Mouse (Mus musculus) liver, embryonic 13.5 days (tissue): ENCODE measurements around the gene Arl4a. TPM values are rescaled to one million over a fixed set of nuclear protein-coding genes. Genes with fewer than 3 reads are reported as not detected.

Experiments
- ATAC-seq: fragments of 200-750 bp; cut with Nextera tagmentation; 2 replicates; pipeline ENCODE4 v1.8.0; 2017; ENCODE audit warnings: low read depth, mild to moderate bottlenecking, moderate number of reproducible peaks, moderate library complexity
- DNase-seq: peaks from one replicate; pipeline ENCODE4 v3.0.0; 2022
- H3K27ac ChIP-seq: fragments of 300-500 bp; sonication (generic); 2 replicates; pipeline ENCODE4 v1.5.1; 2015; ENCODE audit warnings: moderate library complexity, mild to moderate bottlenecking, inconsistent platforms
- H3K27me3 ChIP-seq: fragments of 300-500 bp; sonication (generic); 2 replicates; pipeline ENCODE4 v1.6.1; 2015; ENCODE audit warnings: mild to moderate bottlenecking, inconsistent platforms
- H3K36me3 ChIP-seq: fragments of 300-500 bp; sonication (generic); 2 replicates; pipeline ENCODE4 v1.6.1; 2015; ENCODE audit warnings: mild to moderate bottlenecking, inconsistent platforms
- H3K4me1 ChIP-seq: fragments of 300-500 bp; sonication (generic); replicated peaks from 2 replicates; pipeline ENCODE4 v1.6.1; 2015; ENCODE audit warnings: inconsistent platforms
- H3K4me2 ChIP-seq: fragments of 300-500 bp; sonication (generic); 2 replicates; pipeline ENCODE4 v1.6.1; 2015; ENCODE audit warnings: inconsistent platforms, mild to moderate bottlenecking, moderate library complexity
- H3K4me3 ChIP-seq: fragments of 300-500 bp; sonication (generic); replicated peaks from 2 replicates; pipeline ENCODE4 v1.5.1; 2015; ENCODE audit warnings: mild to moderate bottlenecking, inconsistent platforms
- H3K9ac ChIP-seq: fragments of 300-500 bp; sonication (generic); 2 replicates; pipeline ENCODE4 v1.6.1; 2015; ENCODE audit warnings: mild to moderate bottlenecking, inconsistent platforms
- H3K9me3 ChIP-seq: fragments of 300-500 bp; sonication (generic); replicated peaks from 2 replicates; pipeline ENCODE4 v1.6.1; 2016; ENCODE audit warnings: inconsistent platforms
- whole genome bisulfite sequencing: fragments of 180-500 bp; shearing (Covaris S2); methylation state at CpG from one replicate; pipeline ENCODE4 v1.1.7; 2015; ENCODE audit not compliant: insufficient replicate concordance; 5-methylcytosine and 5-hydroxymethylcytosine counted together
- polyA plus RNA-seq: library from polyadenylated mRNA; unstranded; fragments of >200 nt; fragmentation: Nextera tagmentation; extraction: Ambion mirVana; gene quantifications from 2 replicates; pipeline ENCODE4 v1.2.1, GENCODE M21; 2015

Arl4a gene
- polyA plus RNA-seq, 1 experiment from 2014 or later: 90.0 TPM

- Histone ChIP-seq H3K27ac (no peak overlapping the region), H3K9ac (no peak overlapping the region), H3K36me3 (no peaks in the 10 kb centered on the region), H3K4me1 (no peaks in the 10 kb centered on the region), H3K4me2 (no peak overlapping the region), H3K9me3 (no peaks in the 10 kb centered on the region), H3K27me3 (no peaks in the 10 kb centered on the region), H3K4me3 (no peak overlapping the region)
- ATAC-seq (no peak), DNase-seq (no peak)
- 62% methylated on average over 1 of the region's 1 CpGs for WGBS
Observed at GRCm38 (mm10) chr12:39979792-39980191, 58.0 kb downstream of the Arl4a start.

GRCm38 (mm10) chr12:39979066-39979465, 58.8 kb downstream of the Arl4a start:
- H3K9ac ChIP-seq: no peak overlapping the region
- H3K27ac ChIP-seq: no peak overlapping the region
- ATAC-seq: no peak
- no peaks in the 10 kb centered on the region for H3K36me3 ChIP-seq
- H3K4me2 ChIP-seq: no peak overlapping the region
- no peaks in the 10 kb centered on the region for H3K27me3 ChIP-seq
- H3K9me3 ChIP-seq: no peaks in the 10 kb centered on the region
- no peak overlapping the region for H3K4me3 ChIP-seq
- no peak for DNase-seq
- 75% methylated on average over 5 of the region's 5 CpGs for WGBS
- H3K4me1 ChIP-seq: no peaks in the 10 kb centered on the region

- ATAC-seq (peak; percentile 39; the same call in 1 of the 2 replicates), DNase-seq (no peak)
- 67% methylated on average over 8 of the region's 8 CpGs for WGBS
- Histone ChIP-seq H3K9me3 (no peaks in the 10 kb centered on the region), H3K27me3 (no peaks in the 10 kb centered on the region), H3K4me1 (no peaks in the 10 kb centered on the region), H3K4me3 (no peak overlapping the region), H3K27ac (no peak overlapping the region), H3K9ac (no peak overlapping the region), H3K4me2 (no peak overlapping the region), H3K36me3 (no peaks in the 10 kb centered on the region)
Observed at GRCm38 (mm10) chr12:39977996-39978590, 59.7 kb downstream of the Arl4a start.

GRCm38 (mm10) chr12:39976426-39976825, 61.4 kb downstream of the Arl4a start:
- no peak overlapping the region for H3K4me2 ChIP-seq
- H3K27me3 ChIP-seq: no peaks in the 10 kb centered on the region
- 76% methylated on average over 2 of the region's 2 CpGs for WGBS

GRCm38 (mm10) chr12:39975829-39976340, 61.9 kb downstream of the Arl4a start:
- DNase-seq: no peak
- no peak overlapping the region for H3K4me2 ChIP-seq
- no peak overlapping the region for H3K4me3 ChIP-seq
- no peaks in the 10 kb centered on the region for H3K4me1 ChIP-seq
- no peak for ATAC-seq
- 50% methylated on average over 9 of the region's 9 CpGs for WGBS
- H3K27ac ChIP-seq: no peak overlapping the region
- H3K27me3 ChIP-seq: no peaks in the 10 kb centered on the region
- no peak overlapping the region for H3K9ac ChIP-seq
- no peaks in the 10 kb centered on the region for H3K36me3 ChIP-seq
- no peaks in the 10 kb centered on the region for H3K9me3 ChIP-seq

More at GRCm38 (mm10) chr12:39976426-39976825, 61.4 kb downstream of the Arl4a start:
- no peak for ATAC-seq
- Histone ChIP-seq H3K4me3 (no peak overlapping the region), H3K9me3 (no peaks in the 10 kb centered on the region), H3K27ac (no peak overlapping the region), H3K4me1 (no peaks in the 10 kb centered on the region), H3K36me3 (no peaks in the 10 kb centered on the region), H3K9ac (no peak overlapping the region)
- no peak for DNase-seq

- Histone ChIP-seq H3K9ac (no peak overlapping the region), H3K27ac (no peak overlapping the region), H3K4me2 (no peak overlapping the region), H3K4me1 (no peaks in the 10 kb centered on the region), H3K4me3 (no peak overlapping the region), H3K9me3 (no peaks in the 10 kb centered on the region), H3K36me3 (no peaks in the 10 kb centered on the region), H3K27me3 (no peaks in the 10 kb centered on the region)
- DNase-seq (no peak), ATAC-seq (no peak)
- WGBS: 62% methylated on average over 4 of the region's 4 CpGs
Observed at GRCm38 (mm10) chr12:39974977-39975583, 62.7 kb downstream of the Arl4a start.

GRCm38 (mm10) chr12:39974273-39974672, 63.6 kb downstream of the Arl4a start:
- Histone ChIP-seq H3K4me1 (no peaks in the 10 kb centered on the region), H3K4me2 (no peak overlapping the region), H3K27me3 (no peaks in the 10 kb centered on the region), H3K27ac (no peak overlapping the region), H3K4me3 (no peak overlapping the region), H3K9me3 (no peaks in the 10 kb centered on the region), H3K9ac (no peak overlapping the region), H3K36me3 (no peaks in the 10 kb centered on the region)
- ATAC-seq (no peak), DNase-seq (no peak)
- WGBS: 74% methylated on average over 1 of the region's 1 CpGs

GRCm38 (mm10) chr12:39969500-39969899, 68.3 kb downstream of the Arl4a start:
- Histone ChIP-seq H3K27me3 (no peaks in the 10 kb centered on the region), H3K27ac (no peak overlapping the region), H3K9ac (no peak overlapping the region), H3K36me3 (no peaks in the 10 kb centered on the region), H3K4me2 (no peak overlapping the region), H3K4me1 (no peaks in the 10 kb centered on the region), H3K4me3 (no peak overlapping the region), H3K9me3 (no peaks in the 10 kb centered on the region)
- no peak for ATAC-seq
- DNase-seq: no peak

GRCm38 (mm10) chr12:39968109-39968508, 69.7 kb downstream of the Arl4a start:
- WGBS: 66% methylated on average over 3 of the region's 3 CpGs
- ATAC-seq: no peak
- Histone ChIP-seq H3K4me2 (no peak overlapping the region), H3K27ac (no peak overlapping the region), H3K9me3 (no peaks in the 10 kb centered on the region), H3K36me3 (no peaks in the 10 kb centered on the region), H3K4me1 (no peaks in the 10 kb centered on the region), H3K9ac (no peak overlapping the region), H3K27me3 (no peaks in the 10 kb centered on the region), H3K4me3 (no peak overlapping the region)
- DNase-seq: no peak

GRCm38 (mm10) chr12:39959166-39959565, 78.7 kb downstream of the Arl4a start:
- no peak overlapping the region for H3K27ac ChIP-seq
- H3K4me1 ChIP-seq: no peaks in the 10 kb centered on the region
- DNase-seq (no peak), ATAC-seq (no peak)
- H3K36me3 ChIP-seq: no peaks in the 10 kb centered on the region
- no peak overlapping the region for H3K4me2 ChIP-seq
- no peak overlapping the region for H3K9ac ChIP-seq
- no peaks in the 10 kb centered on the region for H3K9me3 ChIP-seq
- no peak overlapping the region for H3K4me3 ChIP-seq
- H3K27me3 ChIP-seq: no peaks in the 10 kb centered on the region
- WGBS: 77% methylated on average over 8 of the region's 8 CpGs

- no peaks in the 10 kb centered on the region for H3K36me3 ChIP-seq
- H3K4me3 ChIP-seq: no peak overlapping the region
- DNase-seq: no peak
- H3K27ac ChIP-seq: no peak overlapping the region
- H3K9ac ChIP-seq: no peak overlapping the region
- H3K9me3 ChIP-seq: no peaks in the 10 kb centered on the region
- 68% methylated on average over 8 of the region's 8 CpGs for WGBS
- H3K27me3 ChIP-seq: no peaks in the 10 kb centered on the region
- H3K4me2 ChIP-seq: no peak overlapping the region
- no peaks in the 10 kb centered on the region for H3K4me1 ChIP-seq
- ATAC-seq: no peak
Observed at GRCm38 (mm10) chr12:39957931-39958671, 79.7 kb downstream of the Arl4a start.
